Mouse (Mus musculus) intestine, embryonic 15.5 days (tissue): ENCODE measurements at regions not wholly inside any gene's neighbourhood (a gene's known extent, or its start where the extent isn't known, plus 50 kb on each side); places are given as distances from the start of the nearest gene placed in this dataset.

ENCODE experiments used
- ATAC-seq: fragments of 200-750 bp; cut with Nextera tagmentation; 2 replicates; pipeline ENCODE4 v1.8.0; 2017; ENCODE audit warnings: moderate TSS enrichment, moderate library complexity
- H3K27ac ChIP-seq: fragments of 300-500 bp; sonication (generic); 2 replicates; pipeline ENCODE4 v1.5.1; 2015; ENCODE audit warnings: mild to moderate bottlenecking, inconsistent platforms
- H3K27me3 ChIP-seq: fragments of 300-500 bp; sonication (generic); replicated peaks from 2 replicates; pipeline ENCODE4 v1.6.1; 2015; ENCODE audit warnings: inconsistent platforms
- H3K36me3 ChIP-seq: fragments of 300-500 bp; sonication (generic); 2 replicates; pipeline ENCODE4 v1.6.1; 2015; ENCODE audit warnings: inconsistent platforms
- H3K4me1 ChIP-seq: fragments of 300-500 bp; sonication (generic); replicated peaks from 2 replicates; pipeline ENCODE4 v1.6.1; 2015; ENCODE audit warnings: inconsistent platforms
- H3K4me2 ChIP-seq: fragments of 300-500 bp; sonication (generic); replicated peaks from 2 replicates; pipeline ENCODE4 v1.6.1; 2015; ENCODE audit warnings: mild to moderate bottlenecking, inconsistent platforms
- H3K4me3 ChIP-seq: fragments of 300-500 bp; sonication (generic); replicated peaks from 2 replicates; pipeline ENCODE4 v1.5.1; 2015; ENCODE audit warnings: inconsistent platforms
- H3K9ac ChIP-seq: fragments of 300-500 bp; sonication (generic); 2 replicates; pipeline ENCODE4 v1.6.1; 2015; ENCODE audit warnings: inconsistent platforms
- H3K9me3 ChIP-seq: fragments of 300-500 bp; sonication (generic); 2 replicates; pipeline ENCODE4 v1.6.1; 2016; ENCODE audit warnings: inconsistent platforms
- WGBS: fragments of 180-500 bp; shearing (Covaris S2); methylation state at CpG from one replicate; pipeline ENCODE4 v1.1.7; 2015; 5-methylcytosine and 5-hydroxymethylcytosine counted together

DNA sequence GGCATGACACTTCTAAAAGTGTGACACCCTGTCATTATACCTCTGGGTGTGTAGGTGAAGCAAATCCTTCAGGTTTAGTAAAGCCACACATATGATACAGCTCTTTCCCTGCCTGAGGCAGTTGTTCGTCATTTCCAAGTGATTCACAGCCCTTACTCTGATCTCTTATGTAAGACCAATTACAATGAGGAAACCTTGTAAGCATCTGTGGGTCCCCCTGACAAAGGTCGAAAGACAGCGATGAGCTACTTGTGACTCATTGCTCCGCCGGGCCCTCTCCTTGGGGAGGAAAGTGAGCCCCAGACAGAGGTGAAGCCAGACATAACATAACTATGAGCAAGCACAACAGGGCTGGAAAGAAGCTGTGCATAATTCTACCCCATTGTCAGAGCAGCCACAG lies 52.7 kb upstream of the Mast4 start:
- no peaks in the 10 kb centered on the region for H3K27me3 ChIP-seq
- no peak for ATAC-seq
- H3K9me3 ChIP-seq: no peaks in the 10 kb centered on the region
- no peak overlapping the region for H3K4me3 ChIP-seq
- no peak overlapping the region for H3K9ac ChIP-seq
- H3K4me1 ChIP-seq: no peaks in the 10 kb centered on the region
- no peak overlapping the region for H3K4me2 ChIP-seq
- H3K36me3 ChIP-seq: no peaks in the 10 kb centered on the region
- no peak overlapping the region for H3K27ac ChIP-seq
- 93% methylated on average over 5 of the region's 5 CpGs for WGBS
